Mouse (Mus musculus) testis, adult 2 months (tissue): ENCODE data around the gene Bcar3. TPM values are rescaled to one million over a fixed set of nuclear protein-coding genes. Genes with fewer than 3 reads are reported as not detected.
A peak's percentile ranks its signal among the peaks of the same experiment; 100 is the strongest.

Source experiments
- H3K27ac ChIP-seq: fragments of 200-500 bp; 2 replicates; pipeline ENCODE4 v1.5.1; 2012; ENCODE audit warnings: low read depth, low read length; ENCODE audit not compliant: control insufficient read depth, insufficient read depth
- H3K27me3 ChIP-seq: fragments of 200-500 bp; 2 replicates; pipeline ENCODE4 v1.6.1; 2012; ENCODE audit warnings: mild to moderate bottlenecking, low read length, moderate library complexity; ENCODE audit not compliant: control insufficient read depth, insufficient read depth
- H3K36me3 ChIP-seq: fragments of 200-500 bp; 2 replicates; pipeline ENCODE4 v1.6.1; 2012; ENCODE audit warnings: mild to moderate bottlenecking, low read length; ENCODE audit not compliant: control insufficient read depth, insufficient read depth
- H3K4me1 ChIP-seq: fragments of 200-500 bp; 2 replicates; pipeline ENCODE4 v1.6.1; 2012; ENCODE audit warnings: low read length; ENCODE audit not compliant: control insufficient read depth, insufficient read depth
- H3K4me3 ChIP-seq: fragments of 200-500 bp; 2 replicates; pipeline ENCODE4 v1.5.1; 2012; ENCODE audit warnings: low read depth, mild to moderate bottlenecking, low read length, moderate library complexity, mixed read lengths; ENCODE audit not compliant: control insufficient read depth
- CTCF ChIP-seq: fragments of 200-500 bp; IDR thresholded peaks from 2 replicates; pipeline ENCODE4 v1.5.1; 2012; ENCODE audit warnings: low read depth, mild to moderate bottlenecking, inconsistent platforms, low read length, moderate library complexity; ENCODE audit not compliant: control insufficient read depth, insufficient read depth, insufficient replicate concordance
- POLR2A ChIP-seq: fragments of 200-500 bp; IDR thresholded peaks from 2 replicates; pipeline ENCODE4 v1.6.1; 2012; ENCODE audit warnings: low read depth, mild to moderate bottlenecking, inconsistent platforms, low read length, moderate library complexity; ENCODE audit not compliant: control insufficient read depth
- polyA plus RNA-seq: library from polyadenylated mRNA; depleted of rRNA; stranded (reverse); fragments of >200 nt; gene quantifications from 2 replicates; pipeline ENCODE4 v1.2.3, GENCODE M21; 2012

The Bcar3 gene
- polyA plus RNA-seq, 1 experiment = 12.5 TPM

DNA sequence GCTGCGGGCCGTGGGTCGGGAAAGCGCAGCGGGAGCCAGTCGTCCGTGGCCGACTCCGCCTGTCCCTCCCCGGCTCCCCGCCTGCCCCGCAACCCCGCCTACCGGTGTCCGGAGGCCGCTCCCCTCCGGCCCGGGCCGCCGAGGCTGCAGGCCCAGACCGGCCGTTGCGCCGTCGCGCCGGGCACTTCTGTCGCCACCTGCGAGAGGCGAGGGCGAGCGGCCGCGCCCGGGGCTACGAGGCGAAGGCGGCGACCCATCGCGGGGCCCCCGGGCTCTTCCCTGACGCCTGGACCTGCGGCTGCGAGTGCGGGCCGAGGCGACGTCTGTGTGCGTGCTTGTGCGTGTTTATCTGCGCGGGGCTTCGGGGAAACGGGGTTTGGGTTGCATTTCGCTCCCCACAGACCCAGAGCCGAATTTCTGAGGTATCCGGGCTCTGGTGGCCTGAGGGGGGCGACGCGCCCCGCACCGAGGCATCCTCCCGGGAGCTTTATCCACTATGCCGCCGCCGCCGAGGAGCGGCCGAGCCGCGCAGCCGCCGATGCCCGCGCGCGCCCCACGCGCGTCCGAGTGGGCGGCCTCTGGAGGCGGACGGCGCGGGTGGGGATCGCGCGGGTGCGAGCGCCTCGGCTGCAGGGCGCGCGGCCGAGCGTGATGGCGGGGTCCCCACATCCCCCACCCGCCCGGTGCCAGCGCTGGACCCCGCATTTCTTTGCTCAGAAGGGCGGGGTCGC, 548 bp upstream of the Bcar3 start:
- H3K27ac ChIP-seq = peak overlapping the region; percentile 97
- no peaks in the 10 kb centered on the region; the same call in 1 of the 2 replicates for H3K36me3 ChIP-seq
- peaks cover 14% of the 10 kb centered on the region for H3K4me1 ChIP-seq
- no peaks in the 10 kb centered on the region for H3K27me3 ChIP-seq
- H3K4me3 ChIP-seq = peak overlapping the region; percentile 93
- TF ChIP-seq POLR2A (no peak; the same call in 1 of the 2 replicates), CTCF (no peak)

DNA sequence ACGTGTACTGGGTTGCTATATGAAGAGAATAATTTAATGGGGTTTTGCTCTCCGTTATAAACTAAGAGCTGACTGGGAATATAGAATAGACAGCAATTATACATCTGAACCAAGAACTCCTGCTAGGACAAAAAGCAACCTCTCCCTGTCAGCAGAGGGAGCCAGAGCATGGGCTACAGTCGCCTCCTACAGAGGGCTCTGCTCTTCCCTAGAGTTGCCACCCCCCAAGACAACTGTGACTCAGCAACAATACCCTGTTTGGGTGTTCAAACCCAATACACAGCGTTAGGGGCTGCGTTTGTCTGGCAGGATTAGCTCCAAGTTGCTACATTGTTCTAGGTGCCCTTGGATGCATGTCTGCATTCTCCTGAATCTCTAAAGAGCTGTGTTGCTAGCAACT, 1.6 kb downstream of the Bcar3 start:
- Histone ChIP-seq H3K27ac (no peak overlapping the region), H3K27me3 (no peaks in the 10 kb centered on the region), H3K36me3 (no peaks in the 10 kb centered on the region; the same call in 1 of the 2 replicates), H3K4me3 (peak overlapping the region; percentile 66), H3K4me1 (peaks cover 14% of the 10 kb centered on the region)
- TF ChIP-seq POLR2A = no peak
- TF ChIP-seq CTCF = peak; percentile 39; the same call in 1 of the 2 replicates

DNA sequence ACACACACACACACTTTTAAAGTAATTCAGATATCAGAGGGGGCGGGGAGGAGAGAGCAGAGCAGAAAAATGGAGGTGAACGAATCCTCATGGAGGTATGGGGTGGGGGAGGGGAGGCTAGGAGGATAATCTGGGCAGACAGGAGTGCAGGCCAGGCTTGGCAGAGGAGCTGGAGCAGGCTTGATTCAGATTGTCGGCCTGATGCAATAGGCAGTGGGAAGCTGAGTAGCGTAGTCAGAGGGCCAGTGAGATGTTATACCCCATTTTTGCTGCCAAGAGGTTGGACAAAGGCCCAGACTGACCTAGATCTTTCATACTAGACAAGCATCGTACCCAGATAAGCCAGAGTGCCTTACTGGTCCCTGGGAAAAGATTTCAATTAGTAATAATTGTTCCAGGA, 3.0 kb downstream of the Bcar3 start:
- Histone ChIP-seq H3K4me1 (peaks cover 9% of the 10 kb centered on the region), H3K4me3 (peak overlapping the region; percentile 12), H3K27me3 (no peaks in the 10 kb centered on the region), H3K36me3 (no peaks in the 10 kb centered on the region; the same call in 1 of the 2 replicates), H3K27ac (no peak overlapping the region; the same call in 1 of the 2 replicates)
- no peak for TF ChIP-seq CTCF
- TF ChIP-seq POLR2A = no peak

DNA sequence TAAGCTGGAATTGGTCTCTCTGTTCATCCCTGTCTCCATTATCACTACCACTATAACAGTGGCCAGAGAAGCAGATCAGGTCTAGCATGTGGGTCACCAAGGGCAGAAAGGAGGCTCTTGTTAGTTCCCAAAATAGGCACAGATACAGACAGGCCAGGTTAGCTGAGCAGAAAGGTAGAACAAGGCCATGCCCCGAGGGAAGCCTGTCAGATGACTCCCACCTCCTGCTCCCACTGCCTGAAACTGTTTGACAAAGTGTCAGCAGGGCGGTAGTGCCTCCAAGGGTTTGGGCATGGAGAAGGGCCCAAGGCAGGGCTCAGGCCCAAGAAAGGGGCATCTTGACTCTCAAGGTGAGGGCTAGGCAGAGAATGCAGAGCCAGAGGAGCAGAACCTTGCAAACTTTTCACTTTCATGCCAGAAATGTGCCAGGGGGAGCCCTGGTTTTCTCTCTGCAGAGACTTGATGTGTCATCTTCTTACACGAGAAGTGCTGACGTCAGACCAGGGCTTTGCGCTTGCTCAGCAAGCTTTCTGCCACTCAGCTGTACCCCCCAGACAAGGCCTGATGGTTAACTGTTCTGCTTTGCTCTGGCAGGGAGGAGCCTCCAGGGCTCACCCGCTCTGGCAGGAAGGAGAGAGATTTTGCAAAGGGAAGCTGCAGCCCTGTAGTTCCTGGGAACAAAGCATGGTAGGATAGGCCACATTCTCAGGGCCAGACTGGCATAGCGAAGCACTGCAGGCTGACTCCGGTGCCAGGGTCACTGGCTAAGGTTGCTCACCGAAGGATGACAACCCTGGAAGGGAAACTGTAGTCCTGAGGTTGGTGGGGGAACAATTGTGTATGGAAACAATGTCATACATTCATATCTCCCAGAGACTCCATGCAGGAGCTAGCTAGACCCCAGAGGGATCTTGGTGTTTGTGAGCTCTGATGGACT, 7.3 kb downstream of the Bcar3 start:
- H3K27ac ChIP-seq = no peak overlapping the region

DNA sequence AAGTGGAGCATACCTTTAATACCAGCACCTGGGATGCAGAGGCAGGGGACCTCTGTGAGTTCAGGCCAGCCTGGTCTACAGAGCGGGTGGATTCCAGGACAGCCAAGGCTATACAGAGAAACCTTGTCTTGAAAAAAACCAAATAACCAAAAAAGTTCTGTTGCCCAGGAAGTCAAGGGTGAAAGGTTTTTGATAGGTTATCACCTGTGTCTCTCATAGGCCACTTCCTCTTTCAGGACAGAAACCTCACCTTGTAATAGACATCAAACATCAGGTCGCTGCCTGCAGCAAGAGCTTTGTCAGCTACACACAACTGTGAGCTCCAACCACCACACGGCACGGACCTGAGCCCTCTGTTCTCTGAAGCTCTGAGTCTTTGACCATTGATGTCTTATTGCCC, 10.6 kb downstream of the Bcar3 start:
- H3K4me3 ChIP-seq = no peak overlapping the region

More for the DNA sequence above, 7.3 kb downstream of the Bcar3 start:
- Histone ChIP-seq H3K36me3 (no peaks in the 10 kb centered on the region), H3K27me3 (no peaks in the 10 kb centered on the region), H3K4me1 (peaks cover under 1% of the 10 kb centered on the region), H3K4me3 (no peak overlapping the region)
- TF ChIP-seq POLR2A = no peak
- no peak for TF ChIP-seq CTCF

DNA sequence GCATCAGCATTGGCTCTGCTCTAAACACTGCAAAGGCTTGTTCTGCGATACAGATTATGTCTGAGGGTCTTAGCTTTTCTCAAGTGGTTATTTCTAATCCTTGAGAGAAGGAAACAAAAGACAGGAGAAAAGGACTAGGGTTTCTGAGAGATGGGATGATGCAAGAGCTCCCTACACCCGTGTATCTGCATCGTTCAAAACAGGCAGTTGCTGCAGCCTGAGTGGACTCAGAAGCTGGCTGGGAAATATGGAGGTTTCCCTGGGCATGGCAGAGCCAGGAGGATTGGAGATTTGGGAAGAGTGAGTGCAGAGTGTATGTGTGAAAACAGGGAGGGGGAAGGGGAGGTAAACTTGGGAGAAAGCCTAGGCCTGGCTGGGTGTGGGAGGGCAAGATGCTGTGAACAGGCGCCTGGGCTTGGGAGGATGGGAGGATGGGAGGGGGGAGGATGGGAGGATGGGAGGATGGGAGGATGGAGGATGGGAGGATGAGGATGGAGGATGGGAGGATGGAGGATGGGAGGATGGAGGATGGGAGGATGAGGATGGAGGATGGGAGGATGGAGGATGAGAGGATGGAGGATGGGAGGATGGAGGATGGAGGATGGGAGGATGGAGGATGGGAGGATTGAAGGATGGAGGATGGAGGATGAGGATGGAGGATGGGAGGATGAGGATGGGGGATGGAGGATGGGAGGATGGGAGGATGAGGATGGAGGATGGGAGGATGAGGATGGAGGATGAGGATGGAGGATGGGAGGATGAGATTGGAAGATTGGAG, 14.1 kb downstream of the Bcar3 start:
- no peaks in the 10 kb centered on the region for H3K36me3 ChIP-seq
- H3K4me1 ChIP-seq = no peaks in the 10 kb centered on the region
- H3K27ac ChIP-seq = no peak overlapping the region
- TF ChIP-seq POLR2A (no peak), CTCF (no peak)
- no peak overlapping the region for H3K4me3 ChIP-seq
- no peaks in the 10 kb centered on the region for H3K27me3 ChIP-seq

More for the DNA sequence above, 10.6 kb downstream of the Bcar3 start:
- no peak overlapping the region for H3K27ac ChIP-seq
- no peaks in the 10 kb centered on the region for H3K36me3 ChIP-seq
- TF ChIP-seq CTCF = no peak
- no peak for TF ChIP-seq POLR2A
- H3K27me3 ChIP-seq = no peaks in the 10 kb centered on the region
- H3K4me1 ChIP-seq = no peaks in the 10 kb centered on the region; the same call in 1 of the 2 replicates
